Comparison of ENCODE assay signal across 9 mouse cellular contexts in genomic region chr4:141458236-141458635, GRCm38 (mm10). TPM values are rescaled to one million over a fixed set of nuclear protein-coding genes. Genes with fewer than 3 reads are reported as not detected.
DNase-seq lines count a peak whose midpoint lies in the region; ATAC-seq and TF ChIP-seq lines count a peak whose summit lies in the region.
"Had no signal": no experiment of that assay in that cellular context is flagged by ENCODE, and none has a peak within 500 bp of the region (broad histone marks: within the 10 kb centered on the region; RNA-seq: fewer than 3 reads in every experiment).

No protein-coding gene starts in this region.

- no peak overlapping the region for H3K4me3 ChIP-seq in forebrain, embryonic 11.5 days (ENCODE audit: low read depth, low read length)
- H3K4me3 ChIP-seq in forebrain, embryonic 16.5 days (replicated peaks; ENCODE audit: low read length): no peak overlapping the region
- H3K4me3 ChIP-seq in heart, embryonic 13.5 days: no peak overlapping the region
- no peak overlapping the region for H3K4me3 ChIP-seq in limb, embryonic 14.5 days (replicated peaks; ENCODE audit: low read length)
- no peak overlapping the region for H3K4me3 ChIP-seq in layer of hippocampus, adult 2 months

- peak overlapping the region; percentile 4; the same call in 1 of the 2 replicates for H3K27ac ChIP-seq in forebrain, embryonic 11.5 days (ENCODE audit: low read depth, low read length)
- H3K27ac ChIP-seq in forebrain, embryonic 16.5 days (ENCODE audit: low read length): no peak overlapping the region
- peak overlapping the region; percentile 62 for H3K27ac ChIP-seq in heart, embryonic 13.5 days (replicated peaks)
- H3K27ac ChIP-seq in limb, embryonic 14.5 days (replicated peaks; ENCODE audit: low read depth, low read length): 0 out of 2 replicates have a peak overlapping the region, but pooled peaks have one; percentile 21
- H3K27ac ChIP-seq in layer of hippocampus, adult 2 months: no peak overlapping the region

- no peak overlapping the region for H3K4me2 ChIP-seq in forebrain, embryonic 11.5 days (ENCODE audit: low read depth, low read length, severe bottlenecking)
- no peak overlapping the region for H3K4me2 ChIP-seq in forebrain, embryonic 16.5 days (ENCODE audit: low read length)
- H3K4me2 ChIP-seq in heart, embryonic 13.5 days: 0 out of 2 replicates have a peak overlapping the region, but pooled peaks have one; percentile 1
- H3K4me2 ChIP-seq in limb, embryonic 14.5 days (replicated peaks; ENCODE audit: low read depth, low read length, severe bottlenecking): no peak overlapping the region

- peaks cover 8% of the 10 kb centered on the region; the same call in 1 of the 2 replicates for H3K4me1 ChIP-seq in forebrain, embryonic 11.5 days (replicated peaks; ENCODE audit: control insufficient read depth, insufficient read depth, low read length)
- H3K4me1 ChIP-seq in forebrain, embryonic 16.5 days (replicated peaks; ENCODE audit: control insufficient read depth, insufficient read depth, low read length): peaks cover 15% of the 10 kb centered on the region
- H3K4me1 ChIP-seq in heart, embryonic 13.5 days: peaks cover 24% of the 10 kb centered on the region
- H3K4me1 ChIP-seq in limb, embryonic 14.5 days (ENCODE audit: control insufficient read depth, insufficient read depth, low read length): 0 out of 2 replicates have a peak, but pooled peaks cover 4% of the 10 kb centered on the region

- no peak for TF ChIP-seq CTCF in layer of hippocampus, adult 2 months (conservative IDR thresholded peaks at IDR 0.05)

- no peaks in the 10 kb centered on the region for H3K27me3 ChIP-seq in forebrain, embryonic 11.5 days (ENCODE audit: control insufficient read depth, insufficient read depth, low read length)
- no peaks in the 10 kb centered on the region for H3K27me3 ChIP-seq in forebrain, embryonic 16.5 days (replicated peaks; ENCODE audit: control insufficient read depth, insufficient read depth, low read length)
- no peaks in the 10 kb centered on the region for H3K27me3 ChIP-seq in heart, embryonic 13.5 days (replicated peaks)
- no peaks in the 10 kb centered on the region for H3K27me3 ChIP-seq in limb, embryonic 14.5 days (ENCODE audit: control insufficient read depth, insufficient read depth, low read length)

- DNase-seq in forebrain, embryonic 11.5 days (ENCODE audit: low spot score): no peak
- peak; percentile 76 for DNase-seq in embryo, embryonic 10 days (ENCODE audit: low spot score)
- no peak for DNase-seq in limb, embryonic 14.5 days (ENCODE audit: low spot score)
- no peak for DNase-seq in layer of hippocampus, adult 2 months (ENCODE audit: low spot score in 2 of 2)
- no peak for DNase-seq in adrenal gland, postnatal 25 days
- DNase-seq in testis, postnatal 14 days (ENCODE audit: low spot score): no peak

- TF ChIP-seq POLR2A in limb, embryonic 14.5 days (IDR thresholded peaks at IDR 0.05; ENCODE audit: borderline replicate concordance, extremely low read depth, insufficient read depth, insufficient read length): no peak

- H3K9me3 ChIP-seq in forebrain, embryonic 11.5 days (ENCODE audit: control insufficient read depth, low read length): no peaks in the 10 kb centered on the region
- no peaks in the 10 kb centered on the region for H3K9me3 ChIP-seq in forebrain, embryonic 16.5 days (ENCODE audit: control insufficient read depth, low read length)
- no peaks in the 10 kb centered on the region for H3K9me3 ChIP-seq in heart, embryonic 13.5 days
- H3K9me3 ChIP-seq in limb, embryonic 14.5 days (ENCODE audit: control insufficient read depth, low read length): no peaks in the 10 kb centered on the region

- H3K9ac ChIP-seq in forebrain, embryonic 11.5 days (ENCODE audit: low read length): no peak overlapping the region
- no peak overlapping the region for H3K9ac ChIP-seq in forebrain, embryonic 16.5 days (replicated peaks; ENCODE audit: low read depth, low read length)
- H3K9ac ChIP-seq in heart, embryonic 13.5 days: peak overlapping the region; percentile 67
- 0 out of 2 replicates have a peak overlapping the region, but pooled peaks have one; percentile 13 for H3K9ac ChIP-seq in limb, embryonic 14.5 days (ENCODE audit: low read depth, low read length, severe bottlenecking)

- no peak; the same call in 1 of the 2 replicates for ATAC-seq in forebrain, embryonic 11.5 days (replicated peaks; ENCODE audit: low FRiP score)
- ATAC-seq in forebrain, embryonic 16.5 days: no peak
- ATAC-seq in heart, embryonic 13.5 days (ENCODE audit: extremely low read depth, insufficient number of reproducible peaks, low FRiP score, low TSS enrichment): peak; percentile 38; the same call in 1 of the 2 replicates
- ATAC-seq in limb, embryonic 14.5 days (ENCODE audit: low FRiP score, low read depth): peak; percentile 45; the same call in 1 of the 2 replicates

- no peaks in the 10 kb centered on the region for H3K36me3 ChIP-seq in forebrain, embryonic 11.5 days (ENCODE audit: control insufficient read depth, insufficient read depth, low read length)
- H3K36me3 ChIP-seq in forebrain, embryonic 16.5 days (ENCODE audit: control insufficient read depth, insufficient read depth): peaks cover 3% of the 10 kb centered on the region; the same call in 1 of the 2 replicates
- H3K36me3 ChIP-seq in heart, embryonic 13.5 days: peaks cover 38% of the 10 kb centered on the region
- H3K36me3 ChIP-seq in limb, embryonic 14.5 days (ENCODE audit: control insufficient read depth, insufficient read depth, low read length): peaks cover 39% of the 10 kb centered on the region

- 13% methylated on average over 7 of the region's 7 CpGs for WGBS in forebrain, embryonic 11.5 days
- 10% methylated on average over 7 of the region's 7 CpGs for WGBS in forebrain, embryonic 16.5 days
- 14% methylated on average over 7 of the region's 7 CpGs for WGBS in heart, embryonic 13.5 days
- WGBS in limb, embryonic 14.5 days: 9% methylated on average over 7 of the region's 7 CpGs

RNA-seq across cellular contexts. Expression of gene Zbtb17, which starts 13.8 kb away (rescaled TPM):
- polyA plus RNA-seq in forebrain, embryonic 11.5 days (2014; fragmentation: Nextera tagmentation; extraction: Ambion mirVana): 50.8 and 55.7 TPM in 2 replicates
- polyA plus RNA-seq in forebrain, embryonic 16.5 days (2015; fragmentation: Nextera tagmentation; extraction: Ambion mirVana): 62.0 and 64.2 TPM in 2 replicates
- polyA plus RNA-seq in heart, embryonic 13.5 days (2015; fragmentation: Nextera tagmentation; extraction: Ambion mirVana): 23.3 and 23.4 TPM in 2 replicates
- polyA plus RNA-seq in limb, embryonic 14.5 days (2012; rRNA removed): 48.5 and 55.0 TPM in 2 replicates
- polyA plus RNA-seq in limb, embryonic 14.5 days (2014; fragmentation: Nextera tagmentation; extraction: Ambion mirVana): 29.0 and 30.5 TPM in 2 replicates
- total RNA-seq in layer of hippocampus, adult 2 months (2021): 10 to 100 TPM; 33.8 to 34.6 TPM
- total RNA-seq in adrenal gland, postnatal 25 days (2021): 18.6 and 19.6 TPM in 2 replicates

RNA-seq across cellular contexts. Expression of gene Srarp, which starts 22.3 kb away (rescaled TPM):
- not detected in 2 replicates for polyA plus RNA-seq in forebrain, embryonic 11.5 days (2014; fragmentation: Nextera tagmentation; extraction: Ambion mirVana)
- polyA plus RNA-seq in forebrain, embryonic 16.5 days (2015; fragmentation: Nextera tagmentation; extraction: Ambion mirVana): not detected in 2 replicates
- not detected in 2 replicates for polyA plus RNA-seq in heart, embryonic 13.5 days (2015; fragmentation: Nextera tagmentation; extraction: Ambion mirVana)
- not detected in 2 replicates for polyA plus RNA-seq in limb, embryonic 14.5 days (2012; rRNA removed)
- not detected in 2 replicates for polyA plus RNA-seq in limb, embryonic 14.5 days (2014; fragmentation: Nextera tagmentation; extraction: Ambion mirVana)
- 1 to 10 TPM; 4.1 to 5.3 TPM for total RNA-seq in layer of hippocampus, adult 2 months (2021)
- not detected in 2 replicates for total RNA-seq in adrenal gland, postnatal 25 days (2021)
- total RNA-seq: liver, adult 2 months had no signal
- polyA plus RNA-seq: liver, adult 2 months had no signal

RNA-seq across cellular contexts. Expression of gene Hspb7, which starts 37.7 kb away (rescaled TPM):
- not detected in 2 replicates for polyA plus RNA-seq in forebrain, embryonic 11.5 days (2014; fragmentation: Nextera tagmentation; extraction: Ambion mirVana)
- polyA plus RNA-seq in forebrain, embryonic 16.5 days (2015; fragmentation: Nextera tagmentation; extraction: Ambion mirVana): not detected in 2 replicates
- polyA plus RNA-seq in heart, embryonic 13.5 days (2015; fragmentation: Nextera tagmentation; extraction: Ambion mirVana): 183 and 184 TPM in 2 replicates
- 3.0 and 3.2 TPM in 2 replicates for polyA plus RNA-seq in limb, embryonic 14.5 days (2012; rRNA removed)
- 0.43 and 1.3 TPM in 2 replicates for polyA plus RNA-seq in limb, embryonic 14.5 days (2014; fragmentation: Nextera tagmentation; extraction: Ambion mirVana)
- total RNA-seq in layer of hippocampus, adult 2 months (2021): under 1 TPM in 1 of 2 experiments, not detected in 1; 0.12 TPM
- total RNA-seq in adrenal gland, postnatal 25 days (2021): 0.33 TPM in 1 of 2 replicates, not detected in the other

RNA-seq across cellular contexts. Expression of gene Clcnkb, which starts 42.4 kb away (rescaled TPM):
- not detected in 2 replicates for polyA plus RNA-seq in forebrain, embryonic 11.5 days (2014; fragmentation: Nextera tagmentation; extraction: Ambion mirVana)
- polyA plus RNA-seq in forebrain, embryonic 16.5 days (2015; fragmentation: Nextera tagmentation; extraction: Ambion mirVana): 0.10 TPM in 1 of 2 replicates, not detected in the other
- polyA plus RNA-seq in heart, embryonic 13.5 days (2015; fragmentation: Nextera tagmentation; extraction: Ambion mirVana): 0.79 and 0.99 TPM in 2 replicates
- polyA plus RNA-seq in limb, embryonic 14.5 days (2012; rRNA removed): 0.21 TPM in 1 of 2 replicates, not detected in the other
- 0.51 TPM in 1 of 2 replicates, not detected in the other for polyA plus RNA-seq in limb, embryonic 14.5 days (2014; fragmentation: Nextera tagmentation; extraction: Ambion mirVana)
- not detected for total RNA-seq in layer of hippocampus, adult 2 months (2021)
- not detected in 2 replicates for total RNA-seq in adrenal gland, postnatal 25 days (2021)
- total RNA-seq: liver, adult 2 months had no signal
- polyA plus RNA-seq: liver, adult 2 months had no signal

RNA-seq across cellular contexts. Expression of gene Clcnka, which starts 59.7 kb away (rescaled TPM):
- polyA plus RNA-seq in forebrain, embryonic 11.5 days (2014; fragmentation: Nextera tagmentation; extraction: Ambion mirVana): 0.17 TPM in 1 of 2 replicates, not detected in the other
- polyA plus RNA-seq in forebrain, embryonic 16.5 days (2015; fragmentation: Nextera tagmentation; extraction: Ambion mirVana): not detected in 2 replicates
- polyA plus RNA-seq in heart, embryonic 13.5 days (2015; fragmentation: Nextera tagmentation; extraction: Ambion mirVana): 0.10 TPM in 1 of 2 replicates, not detected in the other
- 0.75 and 1.3 TPM in 2 replicates for polyA plus RNA-seq in limb, embryonic 14.5 days (2012; rRNA removed)
- polyA plus RNA-seq in limb, embryonic 14.5 days (2014; fragmentation: Nextera tagmentation; extraction: Ambion mirVana): 0.36 and 0.61 TPM in 2 replicates
- not detected for total RNA-seq in layer of hippocampus, adult 2 months (2021)
- total RNA-seq in adrenal gland, postnatal 25 days (2021): not detected in 2 replicates
- total RNA-seq: liver, adult 2 months had no signal

Comparison
In these comparisons a context has a peak if more than half of its experiments do, and no peak if none do; other contexts are left out.
1. H3K27ac ChIP-seq: peak in forebrain, embryonic 11.5 days (single experiment), heart, embryonic 13.5 days (single experiment) and limb, embryonic 14.5 days (single experiment); none in forebrain, embryonic 16.5 days (single experiment) and layer of hippocampus, adult 2 months (single experiment).
2. ATAC-seq: peak in heart, embryonic 13.5 days (single experiment) and limb, embryonic 14.5 days (single experiment); none in forebrain, embryonic 11.5 days (single experiment) and forebrain, embryonic 16.5 days (single experiment).
3. H3K9ac ChIP-seq: peak in heart, embryonic 13.5 days (single experiment) and limb, embryonic 14.5 days (single experiment); none in forebrain, embryonic 11.5 days (single experiment) and forebrain, embryonic 16.5 days (single experiment).
4. RNA of gene Hspb7, which starts 37.7 kb away (polyA plus RNA-seq): 183 to 184 TPM in heart, embryonic 13.5 days; 0.43 to 3.2 TPM in limb, embryonic 14.5 days, not detected in forebrain, embryonic 11.5 days and not detected in forebrain, embryonic 16.5 days; every median in the first group is over 10 times any median in the second.